Mouse (Mus musculus) heart, adult 8-10 months (tissue): ENCODE data around the gene Acsl4. TPM values are rescaled to one million over a fixed set of nuclear protein-coding genes. Genes with fewer than 3 reads are reported as not detected.

Experiments used
- DNase-seq: peaks from one replicate; pipeline ENCODE4 v3.0.0; 2022; ENCODE audit warnings: low spot score
- total RNA-seq, 4 experiments: library from RNA; stranded (reverse); gene quantifications; 2 replicates each; pipeline ENCODE4 v1.2.4; 2022

Acsl4 gene
- 10 to 100 TPM in 1 of 4 experiments, 1 to 10 TPM in 3; 8.2 to 10.6 (median 8.9) TPM for total RNA-seq

GRCm38 (mm10) chrX:142390247-142390908, at the start of gene Acsl4:
Gene Acsl4, minus strand, starts transcription at chrX:142390535.
- DNase-seq: peak; percentile 81

- no peak for DNase-seq
Measured at GRCm38 (mm10) chrX:142437971-142438504, 47.7 kb upstream of the Acsl4 start.

- no peak for DNase-seq
Measured at GRCm38 (mm10) chrX:142432846-142433245, 42.5 kb upstream of the Acsl4 start.

GRCm38 (mm10) chrX:142427111-142427510, 36.8 kb upstream of the Acsl4 start:
- DNase-seq: peak; percentile 4

GRCm38 (mm10) chrX:142426628-142427027, 36.3 kb upstream of the Acsl4 start:
- peak; percentile 2 for DNase-seq

- DNase-seq: no peak
Measured at GRCm38 (mm10) chrX:142413884-142414283, 23.5 kb upstream of the Acsl4 start.

- DNase-seq: no peak
Measured at GRCm38 (mm10) chrX:142410060-142410459, 19.7 kb upstream of the Acsl4 start.

GRCm38 (mm10) chrX:142409338-142409737, 19.0 kb upstream of the Acsl4 start:
- no peak for DNase-seq

- DNase-seq: no peak
Measured at GRCm38 (mm10) chrX:142403114-142403513, 12.8 kb upstream of the Acsl4 start.

GRCm38 (mm10) chrX:142398621-142399020, 8.3 kb upstream of the Acsl4 start:
- DNase-seq: no peak

GRCm38 (mm10) chrX:142390909-142391265, 552 bp upstream of the Acsl4 start:
- no peak for DNase-seq

GRCm38 (mm10) chrX:142389581-142390159, 665 bp downstream of the Acsl4 start:
- DNase-seq: no peak

- DNase-seq: no peak
Measured at GRCm38 (mm10) chrX:142388141-142388540, 2.2 kb downstream of the Acsl4 start.

GRCm38 (mm10) chrX:142387634-142388033, 2.7 kb downstream of the Acsl4 start:
- DNase-seq: no peak

GRCm38 (mm10) chrX:142384918-142385317, 5.4 kb downstream of the Acsl4 start:
- no peak for DNase-seq

GRCm38 (mm10) chrX:142379894-142380293, 10.4 kb downstream of the Acsl4 start:
- DNase-seq: no peak

- no peak for DNase-seq
Measured at GRCm38 (mm10) chrX:142378048-142378447, 12.3 kb downstream of the Acsl4 start.

- no peak for DNase-seq
Measured at GRCm38 (mm10) chrX:142377358-142377757, 13.0 kb downstream of the Acsl4 start.

- DNase-seq: no peak
Measured at GRCm38 (mm10) chrX:142376747-142377146, 13.6 kb downstream of the Acsl4 start.

GRCm38 (mm10) chrX:142375519-142375918, 14.8 kb downstream of the Acsl4 start:
- no peak for DNase-seq

- DNase-seq: peak; percentile 24
Measured at GRCm38 (mm10) chrX:142372393-142372792, 17.9 kb downstream of the Acsl4 start.

- DNase-seq: peak; percentile 15
Measured at GRCm38 (mm10) chrX:142369935-142370334, 20.4 kb downstream of the Acsl4 start.

GRCm38 (mm10) chrX:142363882-142364281, 26.5 kb downstream of the Acsl4 start:
- no peak for DNase-seq
